Mouse (Mus musculus): Measurements from ENCODE around the gene Fbxo48. TPM values are rescaled to one million over a fixed set of nuclear protein-coding genes. Genes with fewer than 3 reads are reported as not detected.

Fbxo48 gene
- total RNA-seq, 1 experiment from 2014 or later = 14.3 TPM

Other genes with a start within 250 kb of the Fbxo48 start
- not detected in 2 replicates for gene Egfr, start 199.2 kb upstream of the Fbxo48 start, total RNA-seq (2017)
- gene Cnrip1, start 100.2 kb downstream of the Fbxo48 start, total RNA-seq (2017) = 3.8 and 5.7 TPM in 2 replicates
- gene Plek, start 101.0 kb downstream of the Fbxo48 start, total RNA-seq (2017) = 144 and 147 TPM in 2 replicates
- 73.0 and 81.1 TPM in 2 replicates for gene Ppp3r1, start 207.9 kb downstream of the Fbxo48 start, total RNA-seq (2017)
- gene Wdr92, start 230.7 kb downstream of the Fbxo48 start, total RNA-seq (2017) = 34.6 and 43.6 TPM in 2 replicates